Mouse (Mus musculus) heart, postnatal 0 days (tissue): ENCODE measurements around the gene Mrpl45.

ENCODE experiments used
- CTCF ChIP-seq: IDR thresholded peaks from 2 replicates; pipeline ENCODE4 v1.5.1; 2016; ENCODE audit warnings: antibody characterized with exemption, control low read depth, low read depth
- EP300 ChIP-seq: IDR thresholded peaks from 2 replicates; pipeline ENCODE4 v1.6.1; 2016; ENCODE audit warnings: antibody characterized with exemption, low read depth

DNA sequence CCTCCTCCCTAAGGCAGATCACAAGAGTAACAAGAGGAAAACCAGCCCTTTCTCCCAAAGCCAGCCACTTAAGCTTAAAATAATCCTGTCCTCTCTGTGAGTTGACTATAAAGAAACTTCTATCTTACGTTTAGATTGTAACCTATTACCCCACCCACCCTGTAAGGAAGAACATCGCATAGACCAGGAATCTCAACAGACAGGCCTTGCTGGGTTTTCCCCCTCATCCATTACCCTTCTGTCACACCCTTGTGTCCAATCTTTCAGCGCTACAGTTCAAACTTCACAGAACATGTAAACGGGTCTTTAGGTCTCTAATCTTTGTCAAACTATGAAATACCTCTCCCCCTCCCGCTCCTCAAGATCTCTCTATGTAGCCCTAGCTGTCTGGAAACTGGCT is 10.9 kb upstream of the Mrpl45 start:
- TF ChIP-seq CTCF: no peak
- no peak for TF ChIP-seq EP300
